Mouse (Mus musculus): Measurements from ENCODE around the gene Gstm2.
"Not testable (repeated sequence)": the region's sequence is repeated elsewhere in the genome, so short reads cannot be mapped to it uniquely, and the experiment has no call there.

The Gstm2 gene

GRCm38 (mm10) chr3:107986041-107986562 lies at the start of gene Gstm2:
TSS of gene Gstm2 (minus strand) at chr3:107986453.
- no peak for DNase-seq (ENCODE audit: low read depth)

DNA sequence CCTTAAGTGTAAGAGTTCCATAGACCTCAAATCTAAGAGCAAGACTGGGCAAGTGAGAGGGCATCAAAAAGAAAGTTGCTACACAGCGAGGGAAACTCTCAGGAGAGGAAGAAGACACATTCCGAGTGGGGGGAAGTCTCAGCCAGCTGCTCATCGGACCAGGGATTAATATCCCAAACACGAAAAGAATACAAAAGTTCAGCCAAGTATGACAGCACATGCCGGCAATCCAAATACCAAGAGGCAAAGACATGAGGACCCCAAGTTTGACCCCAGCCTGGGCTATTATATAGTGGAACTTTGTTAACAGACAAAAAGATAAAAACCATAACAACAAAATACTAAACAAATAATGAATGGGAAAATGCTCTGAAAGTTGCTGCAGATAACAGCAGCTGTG lies 46.9 kb upstream of the Gstm2 start:
- no peak for DNase-seq (ENCODE audit: low read depth)

DNA sequence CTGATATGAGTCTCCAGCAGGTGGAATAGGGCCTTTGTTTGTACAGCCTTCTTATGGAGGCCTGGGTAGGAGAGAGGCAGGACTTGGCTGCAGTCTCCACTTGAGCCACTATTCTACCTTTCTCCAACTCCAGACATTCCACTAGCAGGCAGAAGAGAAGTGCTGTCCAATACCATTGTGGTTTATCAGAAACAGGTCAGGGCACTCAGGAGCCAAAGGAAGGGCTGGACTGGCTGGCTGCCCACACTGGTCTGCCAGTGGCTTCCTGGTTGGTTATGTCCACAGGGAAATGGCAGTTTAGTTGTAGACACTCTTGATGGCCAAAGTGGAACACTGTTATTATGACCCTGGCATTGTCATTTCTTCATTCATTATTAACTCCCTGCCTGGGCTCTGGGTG lies 45.9 kb upstream of the Gstm2 start:
- DNase-seq (ENCODE audit: low read depth): no peak

GRCm38 (mm10) chr3:108028641-108029365 lies 42.5 kb upstream of the Gstm2 start:
- DNase-seq (ENCODE audit: low read depth): no peak

GRCm38 (mm10) chr3:108026597-108026996 lies 40.3 kb upstream of the Gstm2 start:
- DNase-seq (ENCODE audit: low read depth): no peak

DNA sequence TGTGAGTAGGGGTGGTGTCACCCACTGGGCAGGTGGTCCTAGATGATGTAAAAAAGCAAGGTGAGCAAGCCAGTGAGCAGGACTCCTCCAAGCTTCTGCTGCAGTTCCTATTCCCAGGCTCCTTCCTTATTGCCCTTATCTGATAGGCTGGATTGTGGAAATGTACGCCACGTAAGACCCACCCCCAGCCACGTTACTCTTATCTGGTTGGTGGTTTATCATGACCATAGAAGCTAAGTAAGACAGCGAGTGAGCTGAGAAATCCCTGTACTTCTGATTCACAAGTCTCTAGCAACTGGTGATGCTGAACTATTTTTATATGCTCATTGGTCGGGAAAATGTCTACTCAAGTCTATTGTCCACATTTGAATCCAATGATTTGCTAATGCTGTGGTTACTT lies 39.8 kb upstream of the Gstm2 start:
- no peak for DNase-seq (ENCODE audit: low read depth)

- DNase-seq (ENCODE audit: low read depth): no peak
Observed at GRCm38 (mm10) chr3:108025318-108025717, 39.1 kb upstream of the Gstm2 start.

DNA sequence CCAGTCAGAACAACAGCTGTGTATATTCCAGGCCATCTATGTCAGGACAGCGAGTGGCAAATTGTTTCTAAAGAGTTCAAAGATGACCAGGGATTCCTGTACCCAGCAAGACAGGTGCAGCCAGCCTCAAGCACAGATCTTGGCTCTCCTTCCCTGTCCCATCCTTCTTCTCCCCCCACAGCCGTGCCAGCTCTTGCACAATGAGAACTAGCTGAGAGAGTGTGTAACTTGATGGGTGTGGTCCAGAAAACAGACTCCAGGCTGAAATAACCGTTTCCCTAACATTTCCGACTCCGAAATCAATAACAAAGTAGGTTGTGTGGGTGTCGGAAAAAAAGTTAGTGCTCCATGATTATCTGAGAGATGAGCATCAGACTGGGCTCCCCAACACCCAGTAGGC lies 36.4 kb upstream of the Gstm2 start:
- no peak for DNase-seq (ENCODE audit: low read depth)

GRCm38 (mm10) chr3:108020351-108021022 lies 34.2 kb upstream of the Gstm2 start:
- DNase-seq (ENCODE audit: low read depth): not testable (repeated sequence)

DNA sequence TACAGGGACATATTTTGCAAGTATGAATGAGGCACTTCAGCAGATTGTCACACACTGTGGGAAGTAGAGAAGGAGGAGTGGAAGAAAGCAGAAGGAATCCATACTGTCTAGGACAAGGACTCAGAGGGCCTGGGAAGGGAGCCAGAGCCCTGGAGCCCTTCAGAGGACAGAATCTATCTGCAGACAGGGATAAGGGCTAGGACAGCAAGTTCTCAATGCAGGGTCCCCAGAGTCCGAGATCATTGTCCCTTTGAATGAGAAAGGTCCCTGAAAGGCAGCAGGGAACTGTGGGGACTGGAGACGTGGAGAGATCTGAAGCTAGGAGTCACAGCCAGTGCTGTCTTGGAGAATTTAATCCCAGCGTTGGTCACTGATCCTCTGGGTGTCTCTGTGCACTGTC lies 33.0 kb upstream of the Gstm2 start:
- DNase-seq (ENCODE audit: low read depth): not testable (repeated sequence)

DNA sequence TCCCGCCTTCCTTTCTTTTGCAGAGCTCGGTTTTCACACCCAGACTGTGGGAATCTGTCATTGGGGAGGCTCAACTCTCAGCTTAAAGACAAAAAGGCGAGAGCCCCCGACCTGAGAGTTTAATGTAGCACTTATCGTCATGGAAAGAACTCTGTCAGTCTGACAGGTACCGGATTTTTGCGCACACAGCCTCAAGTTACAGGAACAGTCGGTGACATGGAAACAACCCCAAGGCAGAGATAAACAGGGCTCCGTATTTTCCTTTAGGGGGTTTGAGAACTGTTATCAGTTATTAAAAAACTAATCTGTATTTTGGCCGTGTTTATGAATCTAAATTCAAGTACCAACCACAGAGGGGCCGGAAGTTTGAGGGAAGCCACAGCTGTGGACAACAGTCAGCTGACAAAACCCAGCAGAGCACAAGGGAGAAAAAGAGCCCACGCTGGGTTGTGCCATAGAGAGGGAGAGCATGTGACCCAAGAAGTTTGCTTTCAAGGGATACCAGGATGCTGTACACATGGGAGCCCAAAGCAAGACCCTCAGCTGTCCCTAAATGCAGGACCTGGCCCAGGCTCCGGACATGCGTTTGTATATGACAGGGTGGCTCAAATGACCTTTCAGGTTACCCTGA lies 32.1 kb upstream of the Gstm2 start:
- DNase-seq (ENCODE audit: low read depth): no peak

DNA sequence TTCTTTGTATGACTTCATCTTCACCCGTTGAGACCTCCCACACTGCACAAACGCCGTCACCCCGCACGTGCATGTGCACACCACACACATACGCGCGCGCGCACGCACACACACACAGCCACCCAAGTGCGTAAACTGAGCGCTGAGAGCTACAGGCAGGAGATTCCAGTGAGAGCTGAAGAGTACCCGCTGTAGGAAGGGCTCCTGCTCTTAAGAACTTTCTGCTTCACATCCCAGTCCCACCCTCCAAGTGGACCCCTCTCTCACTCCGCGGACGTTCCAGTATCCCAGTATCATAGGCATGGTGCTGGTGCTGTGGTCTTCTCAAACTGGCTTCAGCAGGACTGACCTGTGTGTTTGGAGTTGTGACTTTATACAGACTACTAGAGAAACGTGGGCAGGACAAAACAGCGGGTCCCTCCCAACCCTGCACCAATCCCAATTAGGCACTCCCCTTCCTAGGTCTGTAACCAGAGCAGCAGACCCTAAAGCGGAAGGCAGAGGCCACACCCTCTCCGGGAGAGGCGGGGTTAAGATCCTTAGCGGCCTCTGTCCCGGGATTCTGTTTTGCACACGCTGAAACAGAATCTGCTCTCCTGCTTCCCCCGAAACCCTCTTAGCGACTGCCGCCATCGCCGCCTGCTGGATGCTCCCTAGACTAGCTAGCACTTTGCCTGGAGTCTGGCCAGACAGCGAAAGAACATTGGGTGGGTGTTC lies 31.4 kb upstream of the Gstm2 start, which contains the start of gene Gstm1:
Gene Gstm1 (minus strand): TSS at position 501 of the 717 bp plus-strand sequence.
- DNase-seq (ENCODE audit: low read depth): peak; percentile 75

DNA sequence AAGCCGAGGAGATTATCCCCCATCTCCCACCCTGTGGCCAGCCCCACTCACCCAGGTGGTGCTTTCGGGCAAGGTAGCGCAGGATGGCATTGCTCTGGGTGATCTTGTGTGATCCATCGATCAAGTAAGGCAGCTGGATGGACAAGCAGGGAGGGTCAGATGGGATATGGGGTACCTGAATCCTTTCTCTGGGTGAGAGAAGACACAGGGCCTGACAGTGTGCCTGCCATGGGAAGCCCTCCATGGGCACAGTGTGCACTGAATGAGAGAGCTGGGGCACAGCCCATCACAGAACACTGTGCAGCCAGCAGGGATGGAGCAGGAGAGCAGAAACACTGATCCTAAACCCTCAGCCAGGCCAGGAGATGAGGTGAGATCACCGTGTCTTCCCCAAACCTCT lies 30.2 kb upstream of the Gstm2 start:
- DNase-seq (ENCODE audit: low read depth): not testable (repeated sequence)

DNA sequence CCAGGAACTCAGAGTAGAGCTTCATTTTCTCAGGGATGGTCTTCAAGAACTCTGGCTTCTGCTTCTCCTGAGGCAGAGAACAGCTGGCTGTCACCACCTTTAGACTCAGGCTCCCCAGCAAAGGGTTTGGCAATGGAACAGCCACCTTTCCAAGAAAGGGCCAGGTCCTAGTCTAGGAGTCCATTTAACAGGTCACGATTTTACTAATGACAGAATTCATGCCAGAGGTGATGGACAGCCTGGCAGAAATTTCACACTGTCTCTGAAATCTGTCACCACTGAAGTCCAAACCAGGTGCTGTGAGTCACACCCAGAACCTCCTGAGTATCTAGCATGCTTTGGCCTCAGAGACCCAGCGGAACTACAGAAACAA lies 28.7 kb upstream of the Gstm2 start:
- no peak for DNase-seq (ENCODE audit: low read depth)

GRCm38 (mm10) chr3:108014098-108014973 lies 28.1 kb upstream of the Gstm2 start:
- DNase-seq (ENCODE audit: low read depth): no peak

DNA sequence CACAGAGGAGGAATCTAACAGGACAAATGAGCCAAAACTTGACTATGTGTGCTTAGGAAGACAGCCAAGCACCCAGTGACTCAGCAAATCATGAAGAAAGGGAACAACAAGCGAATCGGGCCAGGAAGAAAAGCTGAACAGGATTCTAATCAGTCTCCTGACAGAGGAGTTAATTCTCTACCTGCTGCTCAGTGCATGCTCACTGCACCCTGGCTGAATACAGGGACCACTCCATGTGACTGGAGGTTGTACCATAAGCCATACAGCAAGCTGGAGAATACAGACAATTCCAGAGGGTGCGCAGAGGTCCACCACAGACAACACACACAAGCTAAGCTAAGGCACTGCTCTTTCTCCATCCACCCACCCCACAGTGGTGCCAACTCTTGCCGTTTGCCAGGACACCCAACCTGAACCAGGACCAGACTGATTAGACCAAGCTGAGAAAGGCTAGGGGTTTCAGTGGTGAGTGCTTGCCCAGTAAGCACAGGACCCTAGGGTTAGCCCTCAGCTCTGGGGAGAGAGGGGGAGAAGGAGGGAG lies 27.1 kb upstream of the Gstm2 start:
- no peak for DNase-seq (ENCODE audit: low read depth)

DNA sequence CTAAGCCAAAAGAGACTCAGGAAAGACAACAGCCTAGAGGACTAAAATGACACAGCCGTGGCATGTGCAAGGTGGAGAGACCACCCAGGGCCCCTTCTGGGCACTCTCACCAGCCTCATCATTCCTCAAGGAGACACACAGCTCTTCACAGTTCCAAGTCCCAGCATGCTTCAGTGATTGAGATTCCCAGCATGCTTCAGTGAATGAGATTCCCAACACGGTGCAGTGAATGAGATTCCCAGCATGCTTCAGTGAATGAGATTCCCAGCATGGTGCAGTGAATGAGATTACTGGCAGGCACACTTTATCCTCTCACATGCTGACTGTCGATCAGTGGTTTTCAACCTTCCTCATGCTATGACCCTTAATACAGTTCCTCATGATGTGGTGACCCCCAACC lies 25.3 kb upstream of the Gstm2 start:
- DNase-seq (ENCODE audit: low read depth): no peak

GRCm38 (mm10) chr3:108010286-108010685 lies 24.0 kb upstream of the Gstm2 start:
- DNase-seq (ENCODE audit: low read depth): no peak

- no peak for DNase-seq (ENCODE audit: low read depth)
Observed at GRCm38 (mm10) chr3:108002021-108002420, 15.8 kb upstream of the Gstm2 start.

DNA sequence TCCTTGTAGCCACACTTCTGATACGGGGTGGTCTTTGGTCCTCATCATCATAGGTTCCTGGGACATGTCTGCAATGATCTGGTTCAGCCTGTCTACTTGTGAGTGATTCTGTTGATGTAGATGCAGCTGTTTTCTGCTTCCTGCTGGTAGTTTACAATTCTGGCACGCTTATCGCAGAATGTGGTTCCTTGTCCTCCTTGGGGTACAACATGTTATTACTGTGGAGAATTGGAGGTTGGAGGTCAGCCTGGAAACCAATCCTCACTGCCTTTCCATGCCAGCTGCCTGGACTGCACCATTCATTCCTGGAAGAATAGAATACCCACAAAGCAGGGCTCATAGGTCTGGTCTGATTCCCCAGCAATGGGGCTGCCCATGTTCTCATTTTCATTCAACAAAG lies 13.2 kb upstream of the Gstm2 start:
- DNase-seq (ENCODE audit: low read depth): no peak

GRCm38 (mm10) chr3:107998591-107998990 lies 12.3 kb upstream of the Gstm2 start:
- no peak for DNase-seq (ENCODE audit: low read depth)
